15 mouse cellular contexts compared by ENCODE assay signal in genomic region chr10:61949542-61949941, GRCm38 (mm10). TPM values are rescaled to one million over a fixed set of nuclear protein-coding genes. Genes with fewer than 3 reads are reported as not detected.
A peak's percentile ranks its signal among the peaks of the same experiment; 100 is the strongest.
DNase-seq lines count a peak whose midpoint lies in the region; ATAC-seq and TF ChIP-seq lines count a peak whose summit lies in the region.
"Had no signal": no experiment of that assay in that cellular context is flagged by ENCODE, and none has a peak within 500 bp of the region (broad histone marks: within the 10 kb centered on the region; RNA-seq: fewer than 3 reads in every experiment).

No protein-coding gene starts in this region.

- 0 out of 2 replicates have a peak, but pooled peaks have one; percentile 41 for ATAC-seq in embryonic facial prominence, embryonic 12.5 days (ENCODE audit: insufficient number of reproducible peaks, insufficient read depth, low FRiP score, low TSS enrichment)
- ATAC-seq in stomach, embryonic 15.5 days (ENCODE audit: insufficient read depth, low FRiP score, low read depth): peak; percentile 61; the same call in 1 of the 2 replicates

- no peak overlapping the region for H3K4me2 ChIP-seq in embryonic facial prominence, embryonic 12.5 days (replicated peaks)
- no peak overlapping the region for H3K4me2 ChIP-seq in stomach, embryonic 15.5 days
- H3K4me2 ChIP-seq: limb, embryonic 12.5 days had no signal

- no peaks in the 10 kb centered on the region for H3K27me3 ChIP-seq in embryonic facial prominence, embryonic 12.5 days
- peaks cover 5% of the 10 kb centered on the region; the same call in 1 of the 2 replicates for H3K27me3 ChIP-seq in embryonic facial prominence, embryonic 10.5 days (replicated peaks; ENCODE audit: low read depth, poor library complexity, severe bottlenecking)
- H3K27me3 ChIP-seq in stomach, embryonic 15.5 days (replicated peaks): no peaks in the 10 kb centered on the region

- no peaks in the 10 kb centered on the region for H3K36me3 ChIP-seq in embryonic facial prominence, embryonic 12.5 days
- no peaks in the 10 kb centered on the region for H3K36me3 ChIP-seq in embryonic facial prominence, embryonic 10.5 days (replicated peaks)
- H3K36me3 ChIP-seq in stomach, embryonic 15.5 days: no peaks in the 10 kb centered on the region
- H3K36me3 ChIP-seq: limb, embryonic 12.5 days had no signal

- H3K4me1 ChIP-seq in embryonic facial prominence, embryonic 12.5 days: no peaks in the 10 kb centered on the region
- H3K4me1 ChIP-seq in embryonic facial prominence, embryonic 10.5 days: peaks cover 20% of the 10 kb centered on the region
- peaks cover 6% of the 10 kb centered on the region; the same call in 1 of the 2 replicates for H3K4me1 ChIP-seq in stomach, embryonic 15.5 days

- TF ChIP-seq CTCF in left cerebral cortex, adult 2 months (IDR thresholded peaks at IDR 0.05): no peak

- no peak overlapping the region for H3K4me3 ChIP-seq in embryonic facial prominence, embryonic 12.5 days
- H3K4me3 ChIP-seq in embryonic facial prominence, embryonic 10.5 days: no peak overlapping the region
- no peak overlapping the region for H3K4me3 ChIP-seq in left cerebral cortex, adult 2 months
- no peak overlapping the region for H3K4me3 ChIP-seq in stomach, embryonic 15.5 days (replicated peaks)
- H3K4me3 ChIP-seq: limb, embryonic 12.5 days had no signal

- no peak overlapping the region for H3K27ac ChIP-seq in embryonic facial prominence, embryonic 12.5 days
- H3K27ac ChIP-seq in embryonic facial prominence, embryonic 10.5 days (replicated peaks): no peak overlapping the region
- H3K27ac ChIP-seq in left cerebral cortex, adult 2 months: no peak overlapping the region
- no peak overlapping the region for H3K27ac ChIP-seq in stomach, embryonic 15.5 days
- H3K27ac ChIP-seq: limb, embryonic 12.5 days had no signal

- no peak overlapping the region for H3K9ac ChIP-seq in embryonic facial prominence, embryonic 12.5 days
- H3K9ac ChIP-seq in stomach, embryonic 15.5 days: no peak overlapping the region
- H3K9ac ChIP-seq: limb, embryonic 12.5 days had no signal

- no peaks in the 10 kb centered on the region for H3K9me3 ChIP-seq in embryonic facial prominence, embryonic 12.5 days
- H3K9me3 ChIP-seq in embryonic facial prominence, embryonic 10.5 days: no peaks in the 10 kb centered on the region
- no peaks in the 10 kb centered on the region for H3K9me3 ChIP-seq in stomach, embryonic 15.5 days
- H3K9me3 ChIP-seq: limb, embryonic 12.5 days had no signal

- DNase-seq in embryonic facial prominence, embryonic 10.5 days (ENCODE audit: low spot score): no peak
- DNase-seq in left cerebral cortex, postnatal 14 days (ENCODE audit: low spot score in 2 of 2): peak; percentile 14 to 73
- no peak for DNase-seq in left cerebral cortex, adult 2 months (ENCODE audit: extremely low spot score in 1 of 2, low spot score in 2 of 2)
- DNase-seq in layer of hippocampus, adult 8-10 months (ENCODE audit: low spot score in 2 of 2): peak; percentile 26 to 28
- DNase-seq in B cell, adult 2 months: no peak
- no peak for DNase-seq in gastrocnemius, adult 18-20 months (ENCODE audit: low spot score)
- DNase-seq: cerebellum, adult 8-10 months; kidney, postnatal 4 days; lung, adult 2 months; thymus, adult 2 months had no signal

- WGBS in embryonic facial prominence, embryonic 12.5 days: 73% methylated on average over 6 of the region's 6 CpGs
- WGBS in embryonic facial prominence, embryonic 10.5 days: 85% methylated on average over 6 of the region's 6 CpGs
- WGBS in stomach, embryonic 15.5 days: 51% methylated on average over 6 of the region's 6 CpGs

- intact Hi-C loops in left cerebral cortex, postnatal 14 days (cut with DNase I): no loop called here
- intact Hi-C loops in left cerebral cortex, adult 2 months (cut with DNase I): no loop called here

RNA-seq across cellular contexts. Expression of gene Col13a1, which starts 29.4 kb away (rescaled TPM):
- polyA plus RNA-seq in embryonic facial prominence, embryonic 12.5 days (2016; fragmentation: Nextera tagmentation; extraction: Ambion mirVana): 6.9 and 8.4 TPM in 2 replicates
- polyA plus RNA-seq in embryonic facial prominence, embryonic 10.5 days (2016; fragmentation: Nextera tagmentation; extraction: Ambion mirVana): 6.0 and 6.1 TPM in 2 replicates
- 1 to 10 TPM; 2.4 TPM for total RNA-seq in left cerebral cortex, postnatal 14 days (2021)
- 1 to 10 TPM; 1.4 to 1.5 TPM for total RNA-seq in left cerebral cortex, adult 2 months (2021)
- 1 to 10 TPM; 1.3 to 2.1 (median 1.7) TPM for total RNA-seq in layer of hippocampus, adult 8-10 months (2022)
- 6.8 TPM in 2 replicates for polyA plus RNA-seq in stomach, embryonic 15.5 days (2015; fragmentation: Nextera tagmentation; extraction: Ambion mirVana)
- total RNA-seq in gastrocnemius, adult 18-20 months (2021): 1 to 10 TPM in 1 of 2 experiments, under 1 TPM in 1; 0.78 to 1.0 TPM
- total RNA-seq: megakaryocyte-erythroid progenitor cell, adult 5-6 weeks; neutrophil, adult 5-6 weeks had no signal

Comparison
In these comparisons a context has a peak if more than half of its experiments do, and no peak if none do; other contexts are left out.
1. DNase-seq: peak in left cerebral cortex, postnatal 14 days (2 of 2) and layer of hippocampus, adult 8-10 months (2 of 2); none in embryonic facial prominence, embryonic 10.5 days (single experiment), left cerebral cortex, adult 2 months (0 of 2), B cell, adult 2 months (0 of 2) and gastrocnemius, adult 18-20 months (single experiment).